Mouse (Mus musculus) kidney, adult 18-20 months (tissue): ENCODE measurements around the gene Grk2.
"Not testable (repeated sequence)": the region's sequence is repeated elsewhere in the genome, so short reads cannot be mapped to it uniquely, and the experiment has no call there.

ENCODE experiments used
- DNase-seq: peaks from one replicate; pipeline ENCODE4 v3.0.0; 2021

Grk2 gene

DNA sequence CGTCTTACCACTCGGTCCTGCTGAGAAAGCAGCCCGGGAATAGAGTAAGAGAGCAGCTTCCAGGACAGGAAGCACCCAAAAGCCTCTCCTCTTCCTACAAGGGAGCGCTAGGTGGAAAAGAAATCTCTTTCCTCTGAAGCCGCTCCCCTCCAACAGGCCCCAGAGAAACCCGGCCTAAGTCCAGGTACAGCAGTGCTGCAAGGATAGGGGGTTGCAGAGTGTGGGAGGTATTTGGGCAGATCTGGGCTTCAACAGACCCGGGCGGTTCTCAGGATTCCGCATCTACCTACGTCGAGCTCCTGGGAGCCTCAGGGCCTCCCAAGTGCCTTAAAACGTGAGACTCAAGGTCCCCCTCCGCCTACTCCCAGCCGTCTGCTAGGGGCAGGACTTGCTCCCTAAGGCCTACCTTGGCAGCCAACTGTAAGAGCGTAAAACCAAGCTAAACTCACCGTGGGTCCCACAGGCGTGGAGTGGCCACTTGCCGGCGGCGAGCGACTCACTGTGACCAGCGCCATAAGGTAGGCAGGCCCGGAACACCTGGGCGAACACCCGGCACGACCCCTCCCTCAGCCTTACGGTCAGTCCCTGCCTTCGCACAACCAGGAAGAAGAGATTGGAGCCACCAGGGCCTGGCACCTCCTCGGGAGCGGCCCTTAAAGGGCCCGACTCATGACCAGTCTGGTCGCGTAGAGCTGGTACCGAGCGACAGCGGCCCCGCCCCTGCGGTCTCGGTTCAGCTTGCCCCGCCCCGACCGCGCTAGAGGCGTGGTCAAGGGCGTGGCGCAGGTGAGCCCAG lies 37.3 kb downstream of the Grk2 start, which contains the start of gene Ssh3:
Gene Ssh3, minus strand, starts transcription at position 615 of the 796 bp plus-strand sequence.
- DNase-seq = peak; percentile 90

DNA sequence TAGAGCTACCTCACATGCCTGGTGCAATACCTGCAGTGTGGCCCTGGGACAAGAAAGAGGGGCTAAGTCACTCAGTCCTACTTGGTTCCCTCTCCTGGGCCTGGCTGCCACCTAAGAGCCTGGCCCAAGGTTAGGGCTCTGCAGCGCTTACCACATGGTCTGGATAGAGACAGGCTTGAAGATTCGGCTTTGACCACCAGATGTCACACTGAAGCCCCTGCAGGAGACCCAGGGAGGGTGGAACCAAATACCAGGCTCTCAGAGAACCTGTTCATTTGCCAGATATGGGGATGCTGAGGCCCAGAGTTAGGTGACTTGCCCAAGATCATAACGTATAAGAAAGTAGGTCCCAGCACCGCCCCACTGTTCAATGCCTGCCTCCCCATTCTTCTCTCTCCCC lies 40.1 kb downstream of the Grk2 start:
- no peak for DNase-seq

DNA sequence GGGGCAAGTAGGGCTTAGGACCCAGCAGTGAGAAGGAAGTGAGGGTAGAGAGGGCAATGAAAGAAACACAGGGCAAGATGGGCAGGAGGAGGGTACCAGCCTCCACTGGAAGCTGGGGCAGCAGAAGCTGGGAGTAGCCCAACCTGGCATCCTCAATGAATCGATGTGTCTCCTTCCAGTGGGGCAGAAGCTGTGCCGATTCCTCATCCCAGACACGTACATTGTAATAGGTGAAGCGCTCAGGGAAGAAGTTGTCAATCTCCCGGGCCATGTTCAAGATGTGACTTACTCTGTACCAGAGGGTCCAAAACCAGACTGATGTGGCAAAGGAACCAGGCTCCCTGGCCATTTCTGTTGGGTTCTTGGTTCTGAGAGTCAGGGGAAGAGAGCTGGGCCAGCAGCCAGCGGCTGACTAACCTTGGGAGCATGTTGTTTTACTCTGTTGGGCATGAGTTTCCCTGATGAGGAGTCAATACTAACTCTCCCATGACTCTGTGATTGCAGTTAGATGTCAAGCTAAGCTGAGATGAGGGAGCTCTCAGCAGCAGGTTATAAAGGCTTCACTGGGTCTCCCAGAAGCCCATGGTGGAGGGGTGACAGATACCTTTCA lies 41.7 kb downstream of the Grk2 start:
- DNase-seq = no peak

DNA sequence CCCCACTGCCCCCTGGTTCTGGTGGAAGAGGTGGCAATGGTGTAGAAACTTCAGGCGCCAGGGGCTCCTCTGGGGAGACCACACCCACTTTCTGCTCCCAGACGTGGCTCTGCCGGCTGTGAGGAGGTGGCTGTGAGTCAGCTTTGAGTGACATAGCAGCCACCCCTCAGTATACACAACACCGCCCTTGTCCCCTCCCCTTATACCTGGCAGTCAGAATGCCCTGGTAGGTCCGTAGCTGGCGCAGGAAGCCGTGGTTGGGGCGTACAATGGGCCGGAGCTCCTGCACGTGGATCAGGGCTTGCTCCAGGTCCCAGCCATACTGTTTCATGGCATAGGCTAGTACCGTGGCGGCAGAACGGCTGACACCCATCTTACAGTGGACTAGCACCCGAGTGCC lies 42.3 kb downstream of the Grk2 start:
- DNase-seq = no peak

DNA sequence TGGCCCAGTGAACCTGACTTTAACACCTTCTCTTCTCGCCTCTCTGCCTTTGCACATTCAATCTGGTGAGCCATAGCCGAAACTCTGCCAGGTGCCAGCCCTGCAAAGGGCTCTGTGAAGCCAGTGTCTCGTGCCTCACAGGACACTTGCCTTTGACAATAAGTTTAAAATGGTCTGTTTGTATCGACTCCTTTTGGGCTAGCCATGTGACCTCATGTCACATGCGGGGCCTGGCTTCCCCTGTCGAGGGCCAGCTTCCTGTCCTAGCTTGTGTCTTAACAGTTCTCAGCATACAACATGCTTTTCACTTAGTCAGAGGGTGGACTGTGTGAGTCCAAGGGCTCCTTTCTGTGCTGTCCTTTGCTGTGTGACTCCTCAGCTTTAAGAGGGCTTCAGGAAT lies 43.3 kb downstream of the Grk2 start:
- DNase-seq = no peak

DNA sequence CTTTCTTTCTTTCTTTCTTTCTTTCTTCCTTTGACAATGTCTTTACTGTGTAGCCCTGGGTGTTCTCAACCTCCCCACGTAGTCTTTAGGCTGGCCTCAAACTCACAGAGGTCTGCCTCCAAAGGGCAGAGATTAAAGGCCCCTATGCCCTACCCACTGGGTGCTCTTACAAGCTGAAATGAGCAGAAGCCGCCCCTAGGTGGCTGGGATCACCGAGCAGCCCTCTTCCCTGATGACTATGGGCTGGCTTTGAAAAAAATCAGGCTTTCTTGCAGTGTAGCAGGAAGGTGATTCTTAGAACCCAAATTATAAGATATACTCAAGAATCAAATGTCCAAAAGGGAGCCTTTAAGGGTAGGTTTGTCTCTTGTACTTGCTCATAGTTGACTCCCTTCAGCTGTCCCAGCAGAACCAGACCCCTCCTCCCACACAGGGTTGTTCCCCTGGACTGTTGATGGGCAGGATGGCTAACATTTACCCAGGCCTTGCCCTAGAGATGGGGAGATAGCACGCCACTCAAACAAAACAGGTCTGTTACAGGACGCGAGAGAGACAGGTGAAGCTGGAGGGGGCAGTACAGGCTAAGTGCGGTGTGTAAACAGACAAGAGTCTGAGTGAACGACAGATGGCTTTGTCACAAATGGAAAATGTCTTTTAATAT lies 44.9 kb downstream of the Grk2 start:
- no peak for DNase-seq

DNA sequence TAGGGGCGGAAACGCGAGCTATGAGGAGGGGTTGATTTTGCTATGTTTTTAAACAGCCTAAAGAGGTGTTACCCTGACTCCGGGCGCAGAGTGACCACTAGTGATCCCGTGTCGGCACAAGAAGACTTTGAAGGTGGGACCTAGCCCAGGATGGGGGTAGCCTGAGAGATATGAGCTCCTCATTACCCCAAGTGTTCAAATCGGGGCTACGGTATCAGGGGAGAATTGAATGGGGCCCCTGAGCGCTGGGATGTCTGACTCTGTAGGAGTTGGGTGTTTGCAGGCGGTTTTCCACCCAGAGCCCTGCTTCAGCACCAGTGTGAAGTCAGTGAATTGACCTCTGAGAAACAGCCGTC lies 48.1 kb downstream of the Grk2 start:
- DNase-seq = no peak

DNA sequence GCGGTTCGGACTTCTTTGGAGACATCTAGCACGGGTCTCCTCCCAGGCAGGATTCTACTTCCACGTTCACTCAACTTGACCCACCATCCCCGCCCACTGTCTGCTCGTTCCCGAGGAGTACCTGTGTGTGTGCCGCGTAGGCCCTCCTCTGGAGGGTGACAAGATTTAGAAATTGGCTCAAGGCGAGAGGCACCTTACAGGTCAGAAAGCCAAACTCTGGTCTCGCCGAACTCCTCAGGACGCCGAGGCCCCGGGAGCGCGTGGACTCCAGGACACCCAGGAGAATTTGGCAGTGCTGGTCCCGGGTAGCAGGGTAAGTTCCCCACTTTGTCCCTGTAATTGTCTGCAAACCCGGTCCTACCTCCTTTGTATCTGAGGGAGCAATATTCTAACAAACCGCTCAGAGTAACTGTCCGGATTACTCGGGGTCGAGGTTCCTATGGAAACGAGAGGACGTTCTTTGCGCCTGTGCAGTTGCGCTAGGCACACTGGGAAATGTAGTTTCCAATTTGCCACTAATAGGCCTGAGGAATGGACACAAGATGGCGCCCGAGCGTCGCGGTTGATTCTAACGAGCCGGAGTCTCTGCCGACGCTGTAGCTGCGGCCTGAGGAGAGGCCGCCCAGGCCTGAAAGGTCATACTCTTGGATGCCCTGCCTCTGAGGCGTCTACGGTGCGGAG lies 48.7 kb downstream of the Grk2 start:
- DNase-seq = peak; percentile 96

DNA sequence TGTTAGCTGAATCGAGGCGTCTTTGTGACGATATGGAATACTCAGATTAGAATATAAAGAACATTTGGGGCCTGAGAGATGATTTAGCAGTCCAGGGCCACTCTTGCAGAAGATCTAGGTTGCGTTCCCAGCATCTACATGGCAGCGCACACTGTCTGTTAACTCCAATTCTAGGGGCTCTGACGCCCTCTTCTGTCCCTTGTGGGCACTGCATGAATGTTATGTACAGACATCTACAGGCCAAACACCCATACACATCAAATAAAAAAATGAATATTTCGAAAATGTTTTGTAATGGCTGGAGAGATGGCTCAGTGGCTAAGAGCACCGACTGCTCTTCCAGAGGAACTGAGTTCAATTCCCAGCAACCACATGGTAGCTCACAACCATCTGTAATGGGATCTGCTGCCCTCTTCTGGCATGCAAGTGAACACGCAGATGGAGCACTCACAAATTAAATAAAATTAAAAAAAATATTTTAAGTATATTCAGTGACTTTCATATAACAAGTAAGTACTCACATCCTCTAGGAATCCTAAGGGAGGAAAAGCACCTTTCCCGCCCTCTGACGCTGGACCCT lies 50.3 kb downstream of the Grk2 start:
- no peak for DNase-seq

DNA sequence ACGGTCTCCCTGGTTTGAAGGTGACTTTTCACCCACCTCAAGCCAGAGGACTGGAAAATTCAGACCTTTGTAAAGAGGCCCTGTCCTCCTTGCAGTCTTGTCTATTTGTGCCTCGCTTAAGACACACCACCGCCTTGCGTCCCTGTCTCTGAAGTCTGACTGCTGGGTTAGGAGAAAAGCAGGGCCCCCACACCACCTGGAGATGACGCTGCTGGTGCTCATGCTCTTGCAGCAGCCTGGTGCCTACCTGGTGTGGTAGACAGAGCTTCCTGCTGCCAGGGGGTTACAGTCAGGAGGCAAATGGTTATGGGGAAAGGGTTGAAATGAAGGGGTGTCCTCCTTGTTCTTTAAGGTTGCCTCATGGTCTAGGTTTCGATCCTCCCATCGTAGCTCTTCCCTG lies 51.8 kb downstream of the Grk2 start:
- no peak for DNase-seq

DNA sequence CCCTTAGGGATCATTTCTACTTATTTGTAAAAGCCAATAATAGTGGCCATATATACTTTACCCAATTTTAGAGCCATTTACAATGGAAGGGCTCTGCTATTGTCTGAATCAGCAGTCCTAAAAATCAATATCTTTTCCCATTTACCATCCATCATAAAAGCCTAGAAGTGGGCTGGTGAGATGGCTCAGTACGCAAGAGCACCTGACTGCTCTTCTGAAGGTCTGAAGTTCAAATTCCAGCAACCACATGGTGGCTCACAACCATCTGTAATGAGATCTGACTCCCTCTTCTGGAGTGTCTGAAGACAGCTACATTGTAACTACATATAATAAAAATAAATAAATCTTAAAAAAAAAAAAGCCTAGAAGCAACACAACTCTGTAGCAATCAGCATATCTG lies 57.3 kb downstream of the Grk2 start:
- not testable (repeated sequence) for DNase-seq

DNA sequence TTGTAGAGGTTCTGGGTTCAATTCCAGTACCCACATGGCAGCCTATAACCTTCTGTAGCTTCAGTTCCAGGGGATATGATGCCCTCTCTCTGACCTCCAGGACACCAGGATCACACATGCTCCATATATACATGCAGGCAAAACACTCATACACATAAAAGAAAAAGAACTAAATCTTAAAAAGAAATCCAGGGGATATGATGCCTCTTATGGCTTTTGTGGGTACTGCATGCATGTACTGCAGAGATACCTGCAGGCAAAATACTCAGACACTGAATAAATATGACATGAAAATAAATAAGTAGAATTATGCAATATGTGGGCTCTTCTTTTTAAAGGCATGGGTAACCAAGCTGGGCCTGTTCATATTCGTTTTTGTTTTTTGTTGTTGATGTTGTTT lies 59.0 kb downstream of the Grk2 start:
- DNase-seq = no peak

DNA sequence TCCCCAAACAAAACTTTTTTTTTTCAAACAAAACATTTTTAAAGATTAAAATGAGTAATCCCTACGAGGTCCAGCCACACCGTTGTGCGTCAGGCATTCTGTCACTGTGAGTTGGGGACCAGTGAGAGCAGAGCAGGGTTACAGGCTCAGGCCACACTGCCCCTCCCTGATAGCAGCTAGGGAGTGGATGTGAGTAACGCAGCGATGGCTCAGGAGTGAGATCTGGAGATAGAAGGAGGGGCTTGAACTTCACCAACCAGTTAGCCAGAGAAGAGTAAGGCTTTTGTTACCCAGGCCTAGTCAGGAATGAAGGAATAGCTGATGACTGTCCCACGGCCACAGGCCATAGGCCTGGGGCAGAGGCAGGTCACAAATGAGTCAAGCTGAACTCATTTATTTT lies 61.2 kb downstream of the Grk2 start:
- DNase-seq = no peak

DNA sequence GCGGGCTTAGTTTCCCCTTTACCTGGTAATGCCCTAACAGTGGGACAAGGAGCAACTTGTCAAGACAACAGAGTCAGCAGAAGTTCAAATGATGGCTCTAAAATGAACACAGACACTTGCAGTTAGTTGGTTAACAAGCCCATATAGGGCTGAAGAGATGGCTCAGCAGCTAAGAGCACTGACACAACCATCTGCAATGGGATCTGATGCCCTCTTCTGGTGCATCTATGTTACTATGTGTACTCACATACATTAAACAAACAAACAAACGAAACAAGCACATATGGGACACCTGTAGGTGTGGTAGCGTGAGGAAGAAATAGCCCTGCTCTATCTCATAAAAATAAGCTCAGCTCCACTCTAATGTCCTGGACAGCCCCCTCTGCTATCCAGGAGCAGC lies 63.6 kb downstream of the Grk2 start:
- DNase-seq = no peak

DNA sequence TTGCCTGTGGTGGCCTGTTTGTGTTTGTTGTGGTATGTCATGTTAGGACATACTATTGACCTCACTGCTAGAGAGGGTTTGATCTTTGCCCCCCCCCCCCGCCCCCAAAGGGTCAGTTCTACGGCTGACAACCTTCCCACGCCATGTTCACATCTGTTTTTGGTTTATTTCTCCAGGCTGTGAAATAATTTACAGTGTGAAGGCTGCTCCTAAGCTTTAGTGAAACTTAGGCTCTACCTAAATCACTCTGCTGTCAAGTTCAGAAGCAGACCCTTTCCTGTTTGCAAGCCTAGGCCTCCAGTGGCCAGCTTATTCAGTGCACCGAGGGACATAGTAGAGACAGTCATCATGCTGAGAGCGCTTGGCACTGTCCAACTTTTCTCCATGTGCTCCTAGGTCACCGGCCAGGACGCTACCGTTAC lies 65.8 kb downstream of the Grk2 start:
- DNase-seq = no peak
